ENCODE assay signal across 21 mouse cellular contexts in genomic region chr1:123220494-123220893, GRCm38 (mm10).
DNase-seq lines count a peak whose midpoint lies in the region; ATAC-seq and TF ChIP-seq lines count a peak whose summit lies in the region.
"Had no signal": no experiment of that assay in that cellular context is flagged by ENCODE, and none has a peak within 500 bp of the region (broad histone marks: within the 10 kb centered on the region; RNA-seq: fewer than 3 reads in every experiment).

No protein-coding gene starts in this region.

- H3K4me2 ChIP-seq in intestine, embryonic 14.5 days (ENCODE audit: low read length) = no peak overlapping the region
- no peak overlapping the region for H3K4me2 ChIP-seq in intestine, postnatal 0 days (replicated peaks; ENCODE audit: low read depth)
- no peak overlapping the region for H3K4me2 ChIP-seq in intestine, embryonic 15.5 days (replicated peaks)
- H3K4me2 ChIP-seq in intestine, embryonic 16.5 days (ENCODE audit: low read depth, low read length) = no peak overlapping the region

- DNase-seq in intestine, embryonic 14.5 days (ENCODE audit: low spot score) = no peak
- DNase-seq in urinary bladder, adult 18-20 months (ENCODE audit: low spot score in 2 of 2) = no peak
- DNase-seq in layer of hippocampus, adult 8-10 months (ENCODE audit: low spot score in 2 of 2) = no peak
- DNase-seq: adrenal gland, adult 2 months; adrenal gland, adult 8-10 months; adrenal gland, postnatal 10 days; adrenal gland, postnatal 14 days; adrenal gland, postnatal 25 days; adrenal gland, postnatal 36 days; B cell, adult 2 months; cerebellum, adult 11 months; cerebellum, adult 11-12 months; cerebellum, adult 18-20 months had no signal

- no peaks in the 10 kb centered on the region for H3K36me3 ChIP-seq in intestine, embryonic 14.5 days (ENCODE audit: control insufficient read depth, insufficient read depth, low read length)
- H3K36me3 ChIP-seq in intestine, postnatal 0 days (ENCODE audit: control insufficient read depth, insufficient read depth) = no peaks in the 10 kb centered on the region
- no peaks in the 10 kb centered on the region for H3K36me3 ChIP-seq in intestine, embryonic 15.5 days
- H3K36me3 ChIP-seq in intestine, embryonic 16.5 days (ENCODE audit: control insufficient read depth, insufficient read depth, low read length) = no peaks in the 10 kb centered on the region
- H3K36me3 ChIP-seq: G1E had no signal

- H3K9ac ChIP-seq in intestine, embryonic 14.5 days (ENCODE audit: low read length) = no peak overlapping the region
- H3K9ac ChIP-seq in intestine, postnatal 0 days (ENCODE audit: low read depth, low read length) = no peak overlapping the region
- no peak overlapping the region for H3K9ac ChIP-seq in intestine, embryonic 15.5 days
- no peak overlapping the region for H3K9ac ChIP-seq in intestine, embryonic 16.5 days (ENCODE audit: low read depth, low read length)

- no peak overlapping the region for H3K4me3 ChIP-seq in intestine, embryonic 14.5 days (ENCODE audit: low read depth, low read length)
- H3K4me3 ChIP-seq in intestine, postnatal 0 days (ENCODE audit: low read depth, low read length) = no peak overlapping the region
- H3K4me3 ChIP-seq in intestine, embryonic 15.5 days (replicated peaks) = no peak overlapping the region
- no peak overlapping the region for H3K4me3 ChIP-seq in intestine, embryonic 16.5 days (ENCODE audit: low read length)

- ATAC-seq in intestine, embryonic 14.5 days (replicated peaks; ENCODE audit: low FRiP score, low TSS enrichment, low read depth) = peak; percentile 44; the same call in 1 of the 2 replicates
- ATAC-seq in intestine, postnatal 0 days = no peak
- ATAC-seq in intestine, embryonic 15.5 days = peak; percentile 78; the same call in 1 of the 2 replicates
- peak; percentile 58; the same call in 1 of the 2 replicates for ATAC-seq in intestine, embryonic 16.5 days
- ATAC-seq: activated CD4-positive, CD25-positive, alpha-beta regulatory T cell, adult 4 months; CD4-positive, CD25-positive, alpha-beta regulatory T cell, adult 4 months; Patski had no signal

- no peaks in the 10 kb centered on the region for H3K27me3 ChIP-seq in intestine, embryonic 14.5 days (replicated peaks; ENCODE audit: control insufficient read depth, insufficient read depth, low read length)
- H3K27me3 ChIP-seq in intestine, postnatal 0 days (replicated peaks; ENCODE audit: control insufficient read depth, insufficient read depth, low read length) = no peaks in the 10 kb centered on the region
- no peaks in the 10 kb centered on the region for H3K27me3 ChIP-seq in intestine, embryonic 15.5 days (replicated peaks)
- no peaks in the 10 kb centered on the region for H3K27me3 ChIP-seq in intestine, embryonic 16.5 days (replicated peaks; ENCODE audit: control insufficient read depth, insufficient read depth, low read length)
- H3K27me3 ChIP-seq: CH12.LX, Patski had no signal

- H3K27ac ChIP-seq in intestine, embryonic 14.5 days (ENCODE audit: low read depth) = no peak overlapping the region
- no peak overlapping the region for H3K27ac ChIP-seq in intestine, postnatal 0 days (ENCODE audit: low read depth, low read length)
- H3K27ac ChIP-seq in intestine, embryonic 15.5 days = no peak overlapping the region
- H3K27ac ChIP-seq in intestine, embryonic 16.5 days (ENCODE audit: low read length) = no peak overlapping the region

- no peaks in the 10 kb centered on the region for H3K4me1 ChIP-seq in intestine, embryonic 14.5 days (replicated peaks; ENCODE audit: control insufficient read depth, insufficient read depth, low read length)
- H3K4me1 ChIP-seq in intestine, postnatal 0 days (replicated peaks; ENCODE audit: control insufficient read depth, insufficient read depth, low read length) = no peaks in the 10 kb centered on the region
- H3K4me1 ChIP-seq in intestine, embryonic 15.5 days (replicated peaks) = no peaks in the 10 kb centered on the region
- H3K4me1 ChIP-seq in intestine, embryonic 16.5 days (ENCODE audit: control insufficient read depth, insufficient read depth, low read length) = no peaks in the 10 kb centered on the region

- TF ChIP-seq CTCF in intestine, postnatal 0 days (IDR thresholded peaks at IDR 0.05; ENCODE audit: low read depth) = no peak

- H3K9me3 ChIP-seq in intestine, embryonic 14.5 days (ENCODE audit: control insufficient read depth, low read length) = no peaks in the 10 kb centered on the region
- no peaks in the 10 kb centered on the region for H3K9me3 ChIP-seq in intestine, postnatal 0 days (ENCODE audit: control insufficient read depth)
- H3K9me3 ChIP-seq in intestine, embryonic 15.5 days = no peaks in the 10 kb centered on the region
- no peaks in the 10 kb centered on the region for H3K9me3 ChIP-seq in intestine, embryonic 16.5 days (ENCODE audit: control insufficient read depth, low read length)

- WGBS in intestine, embryonic 14.5 days = 52% methylated on average over 2 of the region's 2 CpGs
- 18% methylated on average over 2 of the region's 2 CpGs for WGBS in intestine, postnatal 0 days
- 27% methylated on average over 2 of the region's 2 CpGs for WGBS in intestine, embryonic 15.5 days
- 25% methylated on average over 2 of the region's 2 CpGs for WGBS in intestine, embryonic 16.5 days
